Mouse (Mus musculus): Measurements from ENCODE around the gene Hnrnpr.

DNA sequence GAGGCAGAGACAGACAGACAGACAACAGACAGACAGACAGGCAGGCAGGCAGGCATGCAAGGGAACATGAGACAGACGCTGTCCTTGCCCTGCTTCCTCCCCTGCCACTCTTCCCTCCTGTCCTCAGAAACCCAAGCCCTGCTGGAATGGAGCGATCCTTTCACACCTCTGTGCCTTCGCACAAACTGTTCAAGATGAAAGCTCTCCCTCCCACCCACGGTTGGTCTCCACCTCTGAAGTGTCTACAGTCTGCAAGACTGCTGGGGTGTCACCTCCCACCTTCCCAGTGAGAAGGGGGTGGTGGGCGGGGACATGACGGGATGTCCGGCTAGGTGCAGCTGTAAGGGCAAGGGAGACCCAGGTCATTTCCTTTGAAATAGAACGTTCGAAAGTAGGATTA lies 29.1 kb upstream of the Hnrnpr start:
- TF ChIP-seq CTCF (IDR thresholded peaks at IDR 0.05; ENCODE audit: control insufficient read depth, insufficient read depth, low read length), result no peak
- no peak for TF ChIP-seq POLR2A (IDR thresholded peaks at IDR 0.05; ENCODE audit: borderline replicate concordance, control insufficient read depth, low read depth, low read length)

All from bone marrow, adult 2 months (tissue).